In the genomic region with DNA sequence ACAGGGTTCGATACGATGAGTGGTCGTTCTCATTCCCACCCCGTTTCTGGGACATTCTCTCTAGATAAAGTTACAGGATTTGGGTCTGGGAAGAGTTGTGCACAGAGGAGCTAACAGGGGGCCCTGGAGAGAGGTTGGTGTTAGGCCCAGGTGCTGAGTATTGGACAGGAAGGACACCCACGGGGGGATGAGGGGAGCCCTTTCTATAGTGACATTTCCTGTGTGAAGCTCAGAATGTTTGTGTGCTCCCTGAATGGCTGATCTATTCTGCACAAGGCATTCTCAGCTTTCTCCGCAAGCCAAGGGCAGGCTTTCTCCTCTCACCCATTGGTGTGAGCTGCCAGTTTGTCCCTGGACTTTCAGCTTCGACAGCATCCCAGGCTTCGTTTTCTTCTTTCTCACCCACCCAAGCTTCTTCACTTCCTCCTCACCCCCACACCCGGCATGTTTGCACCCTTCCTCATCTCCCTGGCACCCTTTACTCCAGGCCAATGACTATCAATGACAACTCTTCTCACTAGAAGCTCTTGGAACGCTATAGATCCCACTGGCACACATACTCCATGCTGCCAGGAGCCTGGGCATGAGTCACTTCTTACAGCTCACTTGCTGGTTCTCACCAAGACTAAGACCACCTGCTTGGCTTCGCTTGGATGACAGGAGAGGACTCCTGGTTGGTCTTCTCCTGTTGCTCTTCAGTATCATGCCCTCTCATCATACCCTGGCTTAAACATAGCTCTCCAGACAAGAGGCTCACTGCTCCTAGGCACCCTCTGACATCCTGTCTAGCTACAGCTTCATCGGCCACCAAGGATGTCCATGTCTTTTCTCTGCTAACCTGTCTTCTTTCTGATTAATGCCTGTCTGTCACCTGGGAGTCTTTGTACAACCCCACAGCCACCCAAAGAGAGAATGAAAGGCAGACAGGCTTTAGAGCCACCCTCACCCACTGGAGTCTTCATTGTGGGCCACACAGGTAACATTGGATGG, we compare ENCODE assay signal across 24 mouse cellular contexts. TPM values are rescaled to one million over a fixed set of nuclear protein-coding genes. Genes with fewer than 3 reads are reported as not detected.
A peak's percentile ranks its signal among the peaks of the same experiment; 100 is the strongest.
DNase-seq lines count a peak whose midpoint lies in the region; ATAC-seq and TF ChIP-seq lines count a peak whose summit lies in the region.
"Had no signal": no experiment of that assay in that cellular context is flagged by ENCODE, and none has a peak within 500 bp of the region (broad histone marks: within the 10 kb centered on the region; RNA-seq: fewer than 3 reads in every experiment).

No protein-coding gene starts in this region.

- H3K4me2 ChIP-seq in CH12.LX (ENCODE audit: insufficient read depth, low read depth, poor library complexity, severe bottlenecking): peak overlapping the region; percentile 85
- H3K4me2 ChIP-seq in hindbrain, postnatal 0 days (ENCODE audit: low read depth, low read length): no peak overlapping the region
- H3K4me2 ChIP-seq: embryonic facial prominence, embryonic 15.5 days; kidney, embryonic 15.5 days; midbrain, embryonic 15.5 days had no signal

- intact Hi-C loops in gastrocnemius, adult 2 months (cut with DNase I): no loop called here
- intact Hi-C loops in left cerebral cortex, postnatal 10 days (cut with DNase I): no loop called here

- TF ChIP-seq RAD21 in CH12.LX (IDR thresholded peaks at IDR 0.05; ENCODE audit: low read depth, low read length): no peak

- H3K4me3 ChIP-seq in CH12.LX (replicated peaks in 1 of 3; ENCODE audit: low read depth in 2 of 3, low read length in 2 of 3, poor library complexity in 1 of 3): peak overlapping the region; percentile 29 to 56 (median 54)
- no peak overlapping the region for H3K4me3 ChIP-seq in gastrocnemius, adult 2 months
- H3K4me3 ChIP-seq in hindbrain, postnatal 0 days (ENCODE audit: low read length): no peak overlapping the region
- H3K4me3 ChIP-seq: embryonic facial prominence, embryonic 15.5 days; hindbrain, embryonic 10.5 days; kidney, embryonic 15.5 days; left cerebral cortex, adult 2 months; limb, embryonic 10.5 days; midbrain, embryonic 15.5 days had no signal

- no peak overlapping the region for H3K27ac ChIP-seq in CH12.LX (ENCODE audit: insufficient read depth, low read depth)
- H3K27ac ChIP-seq in gastrocnemius, adult 2 months: no peak overlapping the region
- H3K27ac ChIP-seq in hindbrain, postnatal 0 days: no peak overlapping the region
- H3K27ac ChIP-seq: embryonic facial prominence, embryonic 15.5 days; hindbrain, embryonic 10.5 days; kidney, embryonic 15.5 days; left cerebral cortex, adult 2 months; limb, embryonic 10.5 days; midbrain, embryonic 15.5 days had no signal

- peak overlapping the region; percentile 54; the same call in 1 of the 2 replicates for H3K9ac ChIP-seq in CH12.LX (ENCODE audit: insufficient read depth, low read depth)
- no peak overlapping the region for H3K9ac ChIP-seq in hindbrain, postnatal 0 days (replicated peaks; ENCODE audit: low read length)
- H3K9ac ChIP-seq: embryonic facial prominence, embryonic 15.5 days; forebrain, postnatal 0 days; kidney, embryonic 15.5 days; liver, postnatal 0 days; midbrain, embryonic 15.5 days had no signal

- no peaks in the 10 kb centered on the region for H3K79me2 ChIP-seq in CH12.LX (replicated peaks; ENCODE audit: control insufficient read depth, extremely low read depth, insufficient read depth, poor library complexity, severe bottlenecking)

- H3K27me3 ChIP-seq in CH12.LX (replicated peaks): no peaks in the 10 kb centered on the region
- no peaks in the 10 kb centered on the region for H3K27me3 ChIP-seq in hindbrain, postnatal 0 days (ENCODE audit: insufficient read depth, low read length)
- H3K27me3 ChIP-seq: embryonic facial prominence, embryonic 15.5 days; midbrain, embryonic 15.5 days had no signal

- TF ChIP-seq CTCF in CH12.LX (conservative IDR thresholded peaks at IDR 0.05 in 1 of 2, IDR thresholded peaks at IDR 0.05 in 1 of 2; ENCODE audit: low read depth in 2 of 2, low read length in 2 of 2): no peak
- no peak for TF ChIP-seq CTCF in gastrocnemius, adult 2 months (IDR thresholded peaks at IDR 0.05)
- TF ChIP-seq CTCF in hindbrain, postnatal 0 days (IDR thresholded peaks at IDR 0.05; ENCODE audit: low read depth): no peak

- TF ChIP-seq POLR2A in CH12.LX (IDR thresholded peaks at IDR 0.05; ENCODE audit: low read depth, low read length): no peak

- WGBS in hindbrain, postnatal 0 days: 88% methylated on average over 12 of the region's 12 CpGs

- peak; percentile 20; the same call in 1 of the 2 replicates for ATAC-seq in megakaryocyte, adult 5-6 weeks (ENCODE audit: poor library complexity, severe bottlenecking)
- no peak for ATAC-seq in hindbrain, postnatal 0 days
- ATAC-seq: forebrain, postnatal 0 days; liver, postnatal 0 days; midbrain, embryonic 15.5 days had no signal

- dilution Hi-C loops in CH12.LX (cut with MboI; ENCODE audit: extremely low pct_ligation_motif_present, extremely low pct_unique_long_range_greater_than_20kb, low sequenced_read_pairs): no loop called here

- in situ Hi-C loops in CH12.LX (cut with MboI; ENCODE audit: low pct_ligation_motif_present, low pct_unique_long_range_greater_than_20kb, low sequenced_read_pairs): no loop called here

- no peak for TF ChIP-seq EP300 in CH12.LX (IDR thresholded peaks at IDR 0.05; ENCODE audit: low read length)

- DNase-seq in CD4-positive, CD25-positive, alpha-beta regulatory T cell, adult 2 months (ENCODE audit: low read depth, low spot score): peak; percentile 73
- DNase-seq in CH12.LX (ENCODE audit: extremely low read depth): no peak
- peak; percentile 63 for DNase-seq in thymus, postnatal 0 days (ENCODE audit: low spot score)
- DNase-seq in gastrocnemius, adult 2 months: no peak
- DNase-seq in left cerebral cortex, postnatal 10 days (ENCODE audit: extremely low spot score in 1 of 2, low spot score in 2 of 2): no peak
- no peak for DNase-seq in ovary, postnatal 36 days (ENCODE audit: low spot score)
- DNase-seq in hindbrain, postnatal 0 days (ENCODE audit: low spot score): no peak
- DNase-seq: cerebellum, postnatal 14 days; embryo, embryonic 11 days; forebrain, postnatal 0 days; gastrocnemius, postnatal 14 days; kidney, postnatal 4 days; layer of hippocampus, adult 9-11 months; liver, postnatal 0 days; lung, postnatal 14 days had no signal

- peaks cover 8 to 74% of the 10 kb centered on the region in 2 experiments for H3K4me1 ChIP-seq in CH12.LX (ENCODE audit: control insufficient read depth in 1 of 2, insufficient read depth in 2 of 2)
- H3K4me1 ChIP-seq in hindbrain, postnatal 0 days (ENCODE audit: insufficient read depth, low read length): no peaks in the 10 kb centered on the region
- H3K4me1 ChIP-seq: kidney, embryonic 15.5 days; midbrain, embryonic 15.5 days had no signal

- H3K36me3 ChIP-seq in CH12.LX (replicated peaks in 1 of 2; ENCODE audit: control insufficient read depth in 1 of 2, insufficient read depth in 1 of 2, low read length in 1 of 2): peaks cover 0 to 13% of the 10 kb centered on the region in 2 experiments
- no peaks in the 10 kb centered on the region for H3K36me3 ChIP-seq in hindbrain, postnatal 0 days (ENCODE audit: insufficient read depth, low read length)
- H3K36me3 ChIP-seq: embryonic facial prominence, embryonic 15.5 days; hindbrain, embryonic 10.5 days; kidney, embryonic 15.5 days; limb, embryonic 10.5 days; midbrain, embryonic 15.5 days had no signal

- peaks cover 2% of the 10 kb centered on the region for H3K9me3 ChIP-seq in CH12.LX (replicated peaks; ENCODE audit: low read length)
- no peaks in the 10 kb centered on the region for H3K9me3 ChIP-seq in hindbrain, postnatal 0 days (ENCODE audit: low read length)
- H3K9me3 ChIP-seq: embryonic facial prominence, embryonic 15.5 days; hindbrain, embryonic 10.5 days; kidney, embryonic 15.5 days; limb, embryonic 10.5 days; midbrain, embryonic 15.5 days had no signal

TF ChIP-seq in CH12.LX, 34 proteins besides CTCF, POLR2A, EP300 and RAD21:
- TF ChIP-seq SIN3A (IDR thresholded peaks at IDR 0.05; ENCODE audit: low read length): 0 out of 2 replicates have a peak, but pooled peaks have one; percentile 23
- no peak for TF ChIP-seq POLR2AphosphoS2 (IDR thresholded peaks at IDR 0.05; ENCODE audit: low read depth, low read length)

RNA-seq across cellular contexts. Expression of a gene that starts 1.1 kb away (rescaled TPM):
- 18.0 TPM in 2 replicates for total RNA-seq in CH12.LX (2012; rRNA removed)
- total RNA-seq in CH12.LX (2014; rRNA removed): 9.5 and 12.6 TPM in 2 replicates
- polyA plus RNA-seq in CH12.LX (2012; ENCODE audit: insufficient read length, low read depth): 33.1 and 35.0 TPM in 2 replicates
- total RNA-seq in megakaryocyte, adult 5-6 weeks (2015): 3.1 and 3.2 TPM in 2 replicates
- total RNA-seq in megakaryocyte, adult 5-6 weeks (2017): 6.6 and 7.3 TPM in 2 replicates
- 236 and 256 TPM in 2 replicates for polyA plus RNA-seq in thymus, postnatal 0 days (2015; fragmentation: Nextera tagmentation; extraction: Ambion mirVana)
- total RNA-seq in gastrocnemius, adult 2 months (2021): not detected
- not detected for total RNA-seq in left cerebral cortex, postnatal 10 days (2021)
- total RNA-seq in hindbrain, postnatal 0 days (2014; rRNA removed): not detected in 2 replicates
- not detected in 2 replicates for polyA plus RNA-seq in hindbrain, postnatal 0 days (2015; fragmentation: Nextera tagmentation; extraction: Ambion mirVana)
- total RNA-seq: forebrain, postnatal 0 days; left cerebral cortex, adult 2 months; MEL had no signal
- polyA plus RNA-seq: kidney, embryonic 15.5 days; limb, embryonic 10.5 days; midbrain, embryonic 15.5 days; stomach, embryonic 14.5 days had no signal

Comparison
In these comparisons a context has a peak if more than half of its experiments do, and no peak if none do; other contexts are left out.
1. DNase-seq: peak in CD4-positive, CD25-positive, alpha-beta regulatory T cell, adult 2 months (single experiment) and thymus, postnatal 0 days (single experiment); none in CH12.LX (single experiment), gastrocnemius, adult 2 months (single experiment), left cerebral cortex, postnatal 10 days (0 of 2), ovary, postnatal 36 days (single experiment) and hindbrain, postnatal 0 days (single experiment).
2. H3K4me3 ChIP-seq: peak in CH12.LX (3 of 3); none in gastrocnemius, adult 2 months (single experiment) and hindbrain, postnatal 0 days (single experiment).